Mouse (Mus musculus): ENCODE results near the gene Dtx4. TPM values are rescaled to one million over a fixed set of nuclear protein-coding genes. Genes with fewer than 3 reads are reported as not detected.
"Not testable (repeated sequence)": the region's sequence is repeated elsewhere in the genome, so short reads cannot be mapped to it uniquely, and the experiment has no call there.

The Dtx4 gene
- polyA plus RNA-seq (2012): not detected in 2 replicates

DNA sequence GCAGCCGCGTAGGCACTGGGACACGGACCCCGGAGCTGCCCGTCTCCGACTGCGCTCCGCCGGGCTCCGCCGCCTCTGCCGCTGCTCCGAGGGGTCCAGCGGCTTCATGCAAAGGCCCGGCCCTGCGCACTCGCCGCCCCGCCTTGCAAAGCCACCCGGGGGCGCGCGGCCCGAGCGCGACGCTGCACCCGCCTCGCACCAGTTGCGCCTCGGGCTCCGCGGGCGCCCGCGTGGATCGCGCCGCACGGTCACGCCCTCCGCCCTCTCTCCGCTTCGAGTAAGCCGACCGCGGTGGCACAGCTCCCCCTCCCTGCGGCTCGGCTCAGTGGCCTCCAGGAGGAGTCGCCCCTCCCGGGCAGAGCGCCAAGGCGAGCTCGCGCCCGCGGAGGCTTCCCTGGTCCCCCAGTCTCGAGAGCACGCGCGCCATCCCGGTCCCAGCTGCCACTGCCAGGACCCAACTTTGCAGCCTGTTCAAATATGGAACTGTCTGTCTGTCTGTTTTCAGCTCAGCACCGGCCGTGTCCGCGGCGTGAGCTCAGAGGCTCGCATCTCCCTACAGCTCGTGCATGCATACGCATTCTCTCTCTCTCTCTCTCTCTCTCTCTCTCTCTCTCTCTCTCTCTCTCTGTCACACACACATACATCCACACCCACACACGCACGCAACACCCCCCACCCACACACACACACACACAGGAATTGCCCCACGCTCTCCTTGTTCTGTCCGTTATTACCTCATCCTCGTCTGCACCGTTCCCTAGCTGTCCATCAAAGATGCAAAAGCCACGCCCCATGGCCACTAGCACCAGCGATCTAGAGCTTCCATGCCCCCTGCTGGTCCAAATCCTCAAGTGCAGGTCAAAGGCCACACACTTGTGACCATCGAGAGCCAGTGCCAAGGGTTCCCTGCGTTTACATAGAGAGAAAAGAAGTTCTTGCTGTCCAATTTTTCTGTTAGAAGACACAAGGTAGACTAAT is at the start of gene Dtx4:
Gene Dtx4, minus strand, starts transcription at position 85 of the 978 bp plus-strand sequence.
- no peak for TF ChIP-seq GATA1 (IDR thresholded peaks at IDR 0.05; ENCODE audit: low read length)

DNA sequence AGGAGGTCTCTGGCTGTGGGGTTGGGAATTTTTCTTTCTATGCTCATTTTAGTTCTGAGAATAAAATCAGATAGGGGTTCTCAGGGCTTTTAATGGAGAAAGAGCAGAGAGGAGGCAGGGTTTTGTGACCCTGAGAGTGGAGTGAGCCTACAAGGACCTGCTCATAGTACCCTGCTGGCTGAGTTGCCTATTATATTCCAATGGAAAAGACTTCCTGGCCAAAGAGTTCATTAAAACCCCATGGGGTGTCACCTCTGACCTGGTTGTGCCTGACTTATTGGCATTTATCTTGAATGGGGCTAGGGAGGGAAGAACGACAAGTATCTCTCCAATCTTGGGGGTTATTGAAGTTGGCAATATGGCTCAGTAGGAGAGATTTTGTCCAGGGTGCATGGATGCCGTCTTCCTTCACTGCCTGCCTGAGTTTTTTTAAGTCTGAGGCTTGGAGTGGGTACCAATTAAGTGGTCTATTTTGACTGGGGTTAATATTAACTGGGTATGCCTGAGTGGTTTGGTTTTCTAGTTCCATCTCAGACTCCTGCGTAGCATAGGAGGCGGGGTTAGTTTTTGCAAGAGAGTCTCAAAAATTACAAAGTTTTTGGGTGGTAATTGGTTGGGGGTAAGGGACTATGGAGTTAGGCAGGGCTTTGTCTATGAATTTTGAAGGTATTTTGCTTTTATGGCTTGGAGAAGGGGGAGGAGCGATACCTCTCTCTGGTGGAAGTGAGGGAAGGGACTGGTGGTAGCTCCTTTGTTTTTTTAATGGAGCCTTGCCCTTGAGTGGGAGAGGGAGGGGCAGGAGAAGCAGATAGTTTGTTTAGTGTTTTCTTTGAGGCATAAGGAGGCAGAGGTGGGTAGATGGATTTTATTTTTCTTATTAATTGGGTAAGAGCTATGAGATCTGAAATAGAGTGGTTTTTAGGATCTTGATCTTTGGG is 49.0 kb upstream of the Dtx4 start:
- TF ChIP-seq GATA1 (IDR thresholded peaks at IDR 0.05; ENCODE audit: low read length): no peak

DNA sequence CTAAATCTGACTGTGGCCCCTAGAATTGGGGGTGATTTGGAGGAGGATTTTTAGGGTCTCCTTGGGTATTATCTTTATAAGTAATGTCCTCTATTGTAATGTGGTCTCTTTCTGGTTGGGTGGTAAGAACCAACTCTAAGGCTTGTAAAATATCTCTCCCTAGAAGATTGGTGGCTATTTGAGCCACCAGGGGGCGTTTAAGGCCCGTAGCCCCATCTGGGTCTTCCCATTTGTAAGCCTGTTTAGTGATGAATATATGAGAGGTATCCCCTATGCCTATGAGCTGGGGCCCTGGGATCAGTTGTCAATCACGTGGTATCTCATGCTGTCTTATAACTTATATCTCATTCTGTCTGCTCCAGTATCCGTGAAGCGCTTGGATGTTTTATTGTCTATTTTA is 47.9 kb upstream of the Dtx4 start:
- TF ChIP-seq GATA1 (IDR thresholded peaks at IDR 0.05; ENCODE audit: low read length): no peak

DNA sequence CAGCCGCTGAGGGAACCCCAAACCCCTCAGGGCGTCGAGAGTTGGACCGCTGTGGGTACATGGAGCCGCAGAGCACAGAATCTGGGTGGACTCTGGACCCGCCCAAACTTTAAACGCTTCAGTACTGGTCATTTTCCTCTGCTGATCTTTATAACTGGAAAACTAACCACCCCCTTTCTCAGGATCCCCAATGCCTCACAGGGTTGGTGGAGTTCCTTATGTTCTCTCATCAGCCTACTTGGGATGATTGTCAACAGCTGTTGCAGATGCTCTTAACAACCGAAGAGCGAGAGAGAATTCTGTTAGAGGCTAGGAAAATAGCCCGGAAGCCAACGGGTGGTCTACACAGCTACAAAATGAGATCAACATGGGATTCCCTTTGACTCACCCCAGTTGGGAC is 44.2 kb upstream of the Dtx4 start, which contains the start of gene Fam111a:
Gene Fam111a, plus strand, starts transcription at position 301 of the 400 bp plus-strand sequence.
- TF ChIP-seq GATA1 (IDR thresholded peaks at IDR 0.05; ENCODE audit: low read length): not testable (repeated sequence)

DNA sequence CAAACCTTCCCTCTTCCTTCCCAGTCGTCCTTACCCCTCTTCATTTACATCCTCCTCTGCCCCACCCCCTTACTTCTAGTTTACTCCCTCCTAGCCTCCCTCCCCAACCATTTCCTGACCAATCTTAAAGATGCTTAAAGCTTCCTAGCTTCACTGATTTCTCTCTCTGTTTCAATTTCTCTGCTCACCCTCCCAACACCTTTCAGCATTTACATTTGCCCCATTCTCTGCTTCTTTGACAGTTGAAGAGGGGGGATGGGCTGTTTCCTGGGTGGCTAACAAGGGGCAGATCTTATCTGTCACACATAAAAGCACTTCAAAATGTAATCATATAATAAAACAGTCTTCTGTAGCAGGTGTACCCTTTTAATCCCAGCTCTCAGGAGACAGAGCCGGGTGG is 40.4 kb upstream of the Dtx4 start:
- TF ChIP-seq GATA1 (IDR thresholded peaks at IDR 0.05; ENCODE audit: low read length): no peak

DNA sequence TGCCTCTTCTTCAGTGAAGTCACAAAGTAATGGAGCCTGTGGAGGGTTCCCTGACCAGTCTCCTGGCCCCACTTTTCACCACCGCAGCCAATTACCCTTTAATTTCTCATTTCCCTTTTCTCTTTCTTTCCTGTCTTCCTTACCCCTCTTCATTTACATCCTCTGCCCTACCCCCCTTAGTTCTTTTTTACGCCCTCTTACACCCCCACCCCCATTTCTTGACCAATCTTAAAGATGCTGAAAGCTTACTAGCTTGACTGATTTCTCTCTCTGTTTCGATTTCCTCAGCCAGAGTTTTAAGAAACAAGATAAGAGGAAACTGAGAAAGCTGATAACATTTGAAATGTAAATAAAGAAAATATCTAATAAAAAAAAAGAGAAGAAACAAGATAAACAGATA is 39.5 kb upstream of the Dtx4 start:
- no peak for TF ChIP-seq GATA1 (IDR thresholded peaks at IDR 0.05; ENCODE audit: low read length)

DNA sequence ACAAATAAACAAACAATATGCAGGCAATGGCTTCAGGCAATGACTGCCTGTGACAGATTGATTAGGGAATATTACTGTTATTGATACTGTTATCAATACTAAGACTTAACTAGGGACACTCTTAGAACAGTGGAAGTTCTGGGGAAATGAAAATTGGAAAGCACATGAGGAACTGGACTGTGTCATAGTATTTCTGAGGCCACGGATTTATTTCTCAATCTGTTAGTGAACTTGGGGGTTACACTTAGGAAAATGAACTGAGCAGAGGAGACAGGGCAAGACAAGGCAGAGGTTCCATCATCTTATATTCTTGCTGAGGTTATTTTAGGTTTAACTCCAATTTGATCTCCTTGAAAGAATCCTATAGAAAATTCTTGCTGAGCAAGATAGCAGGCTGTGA is 38.7 kb upstream of the Dtx4 start:
- TF ChIP-seq GATA1 (IDR thresholded peaks at IDR 0.05; ENCODE audit: low read length): no peak

DNA sequence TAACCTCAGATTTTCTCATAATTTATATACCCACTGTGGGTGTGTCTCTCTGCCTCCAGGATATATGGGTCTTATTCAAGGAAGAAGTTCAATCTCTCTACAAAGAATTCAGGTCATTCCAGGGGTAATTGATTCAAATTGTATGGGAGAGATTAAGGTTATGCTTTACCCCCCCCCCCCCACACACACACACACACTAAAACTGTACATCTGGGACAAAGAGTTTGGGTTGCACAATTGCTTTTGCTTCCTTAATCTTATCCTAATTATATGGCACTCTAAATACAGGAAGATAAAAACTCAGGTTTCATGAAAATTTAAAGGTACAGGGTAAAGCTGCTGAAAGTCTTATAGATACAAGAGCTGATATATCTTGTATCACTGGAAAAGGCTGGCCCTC is 35.9 kb upstream of the Dtx4 start:
- no peak for TF ChIP-seq GATA1 (IDR thresholded peaks at IDR 0.05; ENCODE audit: low read length)

DNA sequence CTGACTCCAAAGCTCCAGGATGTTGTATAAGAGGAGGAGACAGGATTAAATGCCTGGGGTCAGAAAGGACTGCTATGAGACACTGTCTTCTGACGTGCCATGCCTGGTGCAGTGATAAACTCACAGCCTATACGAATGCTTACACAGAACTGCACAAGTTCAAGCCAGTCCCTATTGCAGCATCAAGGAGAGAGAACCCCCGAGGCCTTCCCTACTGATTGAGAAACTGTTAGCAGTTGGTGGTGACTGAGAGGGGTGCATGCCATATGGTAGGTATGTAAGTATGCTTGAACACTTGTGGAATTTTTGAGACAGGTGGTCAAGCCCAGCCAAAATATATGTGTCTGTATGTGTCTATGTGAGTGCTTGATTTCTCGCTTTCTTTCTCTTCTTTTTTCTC is 22.1 kb upstream of the Dtx4 start:
- no peak for TF ChIP-seq GATA1 (IDR thresholded peaks at IDR 0.05; ENCODE audit: low read length)

DNA sequence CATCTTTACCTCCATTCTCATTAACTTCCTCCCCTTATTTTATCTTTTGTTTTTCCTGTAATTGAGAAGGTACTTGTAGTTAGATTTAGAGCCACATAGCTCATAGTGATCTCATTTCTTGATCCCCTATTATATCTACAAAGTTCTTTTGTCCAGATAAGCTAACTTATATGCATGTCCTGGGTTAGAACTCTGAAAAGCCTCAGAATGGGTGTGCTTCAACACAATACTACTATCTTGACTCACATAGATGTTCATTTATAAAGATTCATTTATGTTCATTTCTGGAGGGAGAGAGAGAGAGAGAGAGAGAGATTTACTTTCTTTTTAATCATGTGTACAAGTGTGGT is 17.3 kb upstream of the Dtx4 start:
- no peak for TF ChIP-seq GATA1 (IDR thresholded peaks at IDR 0.05; ENCODE audit: low read length)

DNA sequence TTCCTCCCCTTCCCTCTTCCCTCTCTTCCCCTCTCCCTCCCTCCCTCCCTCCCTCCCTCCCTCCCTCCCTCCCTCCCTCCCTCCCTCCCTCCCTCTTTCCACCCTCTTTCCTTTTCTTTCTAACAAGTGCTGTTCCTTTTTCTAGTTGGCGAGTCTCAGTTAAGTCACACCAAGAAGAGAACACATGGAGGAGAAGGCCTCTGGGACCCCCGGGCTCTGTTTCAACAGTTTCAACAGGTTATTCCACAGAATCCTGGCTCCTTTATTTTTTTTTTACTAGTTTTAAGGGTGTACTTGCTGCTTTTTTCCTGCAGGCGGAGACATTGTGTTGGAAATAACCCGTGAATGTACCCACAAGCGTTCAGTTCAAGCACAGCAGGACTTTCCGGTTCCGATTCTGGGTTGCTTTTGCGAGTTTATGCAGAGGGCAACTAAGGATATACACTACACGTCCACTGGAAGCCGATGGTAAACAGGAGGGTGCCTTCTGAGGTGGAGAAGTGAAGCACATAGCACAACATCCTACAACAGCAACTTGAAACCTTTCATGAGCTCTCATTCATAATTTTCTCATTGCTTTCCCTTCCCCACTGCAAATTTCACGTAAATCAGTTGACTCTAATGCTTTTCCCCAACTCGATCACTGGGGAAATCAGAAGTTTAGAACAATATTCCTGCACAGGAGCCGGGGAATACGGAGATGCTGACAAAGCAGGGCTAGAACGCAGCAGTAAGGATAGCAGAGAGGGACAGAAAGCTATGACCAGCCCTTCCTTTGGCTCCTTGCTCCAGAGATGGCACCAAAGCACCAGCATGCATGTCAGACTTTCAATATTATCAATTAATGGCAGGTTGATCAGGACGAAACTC is 16.7 kb upstream of the Dtx4 start:
- no peak for TF ChIP-seq GATA1 (IDR thresholded peaks at IDR 0.05; ENCODE audit: low read length)

DNA sequence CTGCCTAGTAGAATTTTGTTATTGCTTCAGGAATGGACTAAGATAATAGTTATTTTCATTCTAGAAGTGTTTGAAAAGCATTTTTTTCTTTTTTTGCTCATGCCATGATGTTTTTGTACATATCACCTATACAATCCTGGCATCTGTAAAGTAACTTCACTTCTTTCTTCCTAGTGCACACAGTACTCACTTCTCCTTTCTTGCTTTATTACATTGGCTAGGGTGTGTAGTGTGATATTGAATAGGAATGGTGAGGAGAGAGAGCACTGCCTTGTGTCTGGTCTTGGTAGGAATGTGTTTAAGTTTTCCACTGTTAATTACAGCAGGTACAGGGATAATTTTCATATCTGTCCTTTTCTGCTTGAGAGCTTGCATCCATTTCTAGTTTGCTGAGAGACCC is 13.4 kb upstream of the Dtx4 start:
- TF ChIP-seq GATA1 (IDR thresholded peaks at IDR 0.05; ENCODE audit: low read length): no peak

DNA sequence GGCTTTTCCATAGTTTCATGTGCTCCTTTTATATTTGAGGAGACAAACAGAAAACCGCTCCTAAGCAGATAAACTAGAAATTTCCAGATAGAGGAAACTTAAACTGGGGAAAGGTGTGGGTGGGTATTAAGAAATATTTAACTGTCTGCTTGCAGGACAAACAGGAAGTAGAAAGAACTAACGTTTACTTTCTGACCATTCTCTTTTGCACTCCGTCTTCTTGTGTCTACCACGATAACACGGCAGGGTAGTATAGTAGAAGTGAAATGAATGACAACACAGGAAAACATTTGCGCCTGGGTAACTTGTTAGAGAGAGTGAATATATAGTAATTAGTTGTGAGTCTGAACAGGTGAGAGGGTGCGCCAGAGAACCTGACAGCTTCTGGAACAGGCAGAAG is 1.5 kb upstream of the Dtx4 start:
- no peak for TF ChIP-seq GATA1 (IDR thresholded peaks at IDR 0.05; ENCODE audit: low read length)

DNA sequence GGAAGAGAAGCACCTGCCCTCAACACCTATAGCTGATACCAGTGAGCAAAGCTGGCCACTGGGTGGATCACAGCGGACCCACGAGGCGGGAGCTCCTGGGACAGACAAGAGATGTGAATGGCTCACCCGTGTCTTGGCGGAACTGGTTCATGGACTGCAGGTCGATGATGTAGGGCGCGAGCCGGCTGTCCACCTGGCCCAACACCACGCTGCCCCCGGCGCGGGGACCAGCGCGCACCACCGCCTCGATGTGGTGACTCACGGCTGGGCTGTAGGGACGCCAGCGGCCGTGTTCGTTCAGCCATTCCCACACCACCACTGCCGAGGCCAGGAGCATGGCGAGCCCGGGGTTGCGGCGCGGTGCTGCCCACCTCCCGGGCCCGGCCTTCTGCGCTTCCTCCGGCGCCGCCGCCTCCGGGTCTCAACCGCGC is 358 bp downstream of the Dtx4 start:
- TF ChIP-seq GATA1 (IDR thresholded peaks at IDR 0.05; ENCODE audit: low read length): no peak

DNA sequence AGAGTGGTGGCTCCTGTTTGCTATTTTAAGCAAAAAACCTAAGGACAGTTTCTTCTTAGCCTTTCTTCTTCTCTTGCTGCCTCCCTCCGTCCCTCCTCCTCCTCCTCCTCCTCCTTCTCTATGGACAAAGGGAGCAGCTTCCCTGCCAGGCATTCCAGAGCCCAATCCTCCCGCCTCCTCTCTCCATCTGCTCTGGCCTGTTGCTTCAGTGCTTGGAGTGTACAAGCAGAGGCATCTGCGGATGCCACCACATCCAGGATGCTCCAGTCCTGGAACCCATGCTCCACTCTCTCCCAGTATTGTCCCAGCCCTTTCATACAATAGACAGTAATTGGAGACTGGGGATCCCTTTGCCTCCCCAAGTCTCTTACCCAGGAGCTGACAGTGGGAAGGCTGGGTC is 1.1 kb downstream of the Dtx4 start:
- no peak for TF ChIP-seq GATA1 (IDR thresholded peaks at IDR 0.05; ENCODE audit: low read length)
